Mouse (Mus musculus) lung, postnatal 0 days (tissue): Measurements from ENCODE around the gene Spata48.

Experiments
- CTCF ChIP-seq: IDR thresholded peaks from 2 replicates; pipeline ENCODE4 v1.5.1; 2016; ENCODE audit warnings: antibody characterized with exemption, mild to moderate bottlenecking
- EP300 ChIP-seq: IDR thresholded peaks from 2 replicates; pipeline ENCODE4 v1.6.1; 2016; ENCODE audit warnings: antibody characterized with exemption, mild to moderate bottlenecking, control low read depth

- TF ChIP-seq CTCF (no peak), EP300 (no peak)
Measured at GRCm38 (mm10) chr11:11417356-11417755, 44.5 kb upstream of the Spata48 start.
